Mouse (Mus musculus): ENCODE results near the gene Prlr.

Gene Prlr

GRCm38 (mm10) chr15:10366331-10366730 is 189.3 kb downstream of the Prlr start:
- Histone ChIP-seq H3K9me3 (ENCODE audit: low read length) (peaks cover 32% of the 10 kb centered on the region), H3K27me3 (ENCODE audit: insufficient read depth, low read length) (no peaks in the 10 kb centered on the region), H3K4me1 (replicated peaks; ENCODE audit: low read depth, low read length) (no peaks in the 10 kb centered on the region), H3K4me3 (replicated peaks; ENCODE audit: low read length) (no peak overlapping the region), H3K36me3 (ENCODE audit: insufficient read depth, low read length) (no peaks in the 10 kb centered on the region)
- TF ChIP-seq POU5F1 (IDR thresholded peaks at IDR 0.05; ENCODE audit: borderline replicate concordance, low read length) (no peak), CTCF (conservative IDR thresholded peaks at IDR 0.05; ENCODE audit: low read length) (no peak), NANOG (IDR thresholded peaks at IDR 0.05; ENCODE audit: borderline replicate concordance, low read length) (no peak)

- H3K4me1 ChIP-seq (replicated peaks; ENCODE audit: low read depth, low read length): no peaks in the 10 kb centered on the region
- H3K27me3 ChIP-seq (ENCODE audit: insufficient read depth, low read length): no peaks in the 10 kb centered on the region
- H3K9me3 ChIP-seq (ENCODE audit: low read length): no peaks in the 10 kb centered on the region
- H3K36me3 ChIP-seq (ENCODE audit: insufficient read depth, low read length): no peaks in the 10 kb centered on the region
- H3K4me3 ChIP-seq (replicated peaks; ENCODE audit: low read length): no peak overlapping the region
- TF ChIP-seq NANOG (IDR thresholded peaks at IDR 0.05; ENCODE audit: borderline replicate concordance, low read length) (no peak), POU5F1 (IDR thresholded peaks at IDR 0.05; ENCODE audit: borderline replicate concordance, low read length) (no peak), CTCF (conservative IDR thresholded peaks at IDR 0.05; ENCODE audit: low read length) (no peak)
Measured at GRCm38 (mm10) chr15:10375404-10375803, 198.4 kb downstream of the Prlr start.

GRCm38 (mm10) chr15:10378338-10378959 is 201.4 kb downstream of the Prlr start:
- no peaks in the 10 kb centered on the region for H3K36me3 ChIP-seq (ENCODE audit: insufficient read depth, low read length)
- H3K4me1 ChIP-seq (replicated peaks; ENCODE audit: low read depth, low read length): no peaks in the 10 kb centered on the region
- no peak for TF ChIP-seq POU5F1 (IDR thresholded peaks at IDR 0.05; ENCODE audit: borderline replicate concordance, low read length)
- TF ChIP-seq CTCF (conservative IDR thresholded peaks at IDR 0.05; ENCODE audit: low read length): no peak
- TF ChIP-seq NANOG (IDR thresholded peaks at IDR 0.05; ENCODE audit: borderline replicate concordance, low read length): no peak
- H3K4me3 ChIP-seq (replicated peaks; ENCODE audit: low read length): no peak overlapping the region
- no peaks in the 10 kb centered on the region for H3K27me3 ChIP-seq (ENCODE audit: insufficient read depth, low read length)
- H3K9me3 ChIP-seq (ENCODE audit: low read length): no peaks in the 10 kb centered on the region

DNA sequence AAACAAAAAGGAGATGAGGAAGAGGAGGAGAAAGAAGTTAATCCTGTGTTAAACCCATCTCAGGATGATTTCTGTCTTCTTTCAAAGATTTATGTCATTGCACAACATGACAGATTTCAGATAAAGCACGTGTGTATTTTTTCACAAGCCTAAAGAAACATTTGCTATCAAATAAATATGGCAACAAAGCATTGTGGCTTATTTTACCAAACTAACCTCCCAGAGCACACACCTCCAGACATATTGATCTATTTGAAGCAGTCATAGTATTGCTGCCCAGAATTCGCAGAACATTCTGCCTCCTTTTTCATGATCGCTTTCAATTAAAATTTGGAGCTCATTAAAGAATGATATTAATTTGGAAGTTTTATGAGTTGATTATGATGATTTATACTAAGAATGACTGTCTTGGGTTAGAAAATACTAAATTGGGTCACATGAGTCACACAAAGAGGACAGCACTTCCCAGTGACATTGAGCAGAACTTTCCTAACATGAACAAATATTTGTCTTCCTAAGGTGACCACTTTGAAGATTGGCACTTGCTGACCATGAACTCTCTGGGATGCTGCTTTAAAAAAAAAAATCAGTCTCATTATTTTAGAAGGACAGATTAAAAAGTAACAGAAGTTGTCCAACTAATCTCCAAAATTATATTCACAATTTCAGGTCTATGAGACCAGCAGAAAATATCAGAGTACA is 202.9 kb downstream of the Prlr start:
- TF ChIP-seq CTCF (conservative IDR thresholded peaks at IDR 0.05; ENCODE audit: low read length): no peak
- TF ChIP-seq POU5F1 (IDR thresholded peaks at IDR 0.05; ENCODE audit: borderline replicate concordance, low read length): no peak
- no peak for TF ChIP-seq NANOG (IDR thresholded peaks at IDR 0.05; ENCODE audit: borderline replicate concordance, low read length)
- Histone ChIP-seq H3K27me3 (ENCODE audit: insufficient read depth, low read length) (no peaks in the 10 kb centered on the region), H3K36me3 (ENCODE audit: insufficient read depth, low read length) (no peaks in the 10 kb centered on the region), H3K9me3 (ENCODE audit: low read length) (no peaks in the 10 kb centered on the region), H3K4me1 (replicated peaks; ENCODE audit: low read depth, low read length) (no peaks in the 10 kb centered on the region), H3K4me3 (replicated peaks; ENCODE audit: low read length) (no peak overlapping the region)

GRCm38 (mm10) chr15:10387263-10387662 is 210.2 kb downstream of the Prlr start:
- TF ChIP-seq POU5F1 (IDR thresholded peaks at IDR 0.05; ENCODE audit: borderline replicate concordance, low read length) (no peak), CTCF (conservative IDR thresholded peaks at IDR 0.05; ENCODE audit: low read length) (no peak), NANOG (IDR thresholded peaks at IDR 0.05; ENCODE audit: borderline replicate concordance, low read length) (no peak)
- no peak overlapping the region for H3K4me3 ChIP-seq (replicated peaks; ENCODE audit: low read length)

More at GRCm38 (mm10) chr15:10387263-10387662, 210.2 kb downstream of the Prlr start:
- no peaks in the 10 kb centered on the region for H3K9me3 ChIP-seq (ENCODE audit: low read length)
- H3K4me1 ChIP-seq (replicated peaks; ENCODE audit: low read depth, low read length): no peaks in the 10 kb centered on the region
- H3K27me3 ChIP-seq (ENCODE audit: insufficient read depth, low read length): no peaks in the 10 kb centered on the region
- H3K36me3 ChIP-seq (ENCODE audit: insufficient read depth, low read length): no peaks in the 10 kb centered on the region
